Mouse (Mus musculus): ENCODE measurements around the gene Atg7.

The Atg7 gene

GRCm38 (mm10) chr6:114875018-114875558, 232.2 kb downstream of the Atg7 start:
- in situ Hi-C loops (cut with MseI, MboI) = no loop called here

- in situ Hi-C loops (cut with MseI, MboI) = no loop called here
Observed at GRCm38 (mm10) chr6:114876033-114876432, 233.1 kb downstream of the Atg7 start.

- in situ Hi-C loops (cut with MseI, MboI) = no loop called here
Observed at GRCm38 (mm10) chr6:114876546-114876945, 233.6 kb downstream of the Atg7 start.

- in situ Hi-C loops (cut with MseI, MboI) = no loop called here
Observed at GRCm38 (mm10) chr6:114878841-114879520, 236.1 kb downstream of the Atg7 start.

GRCm38 (mm10) chr6:114880798-114881197, 237.9 kb downstream of the Atg7 start:
- in situ Hi-C loops (cut with MseI, MboI) = no loop called here

- in situ Hi-C loops (cut with MseI, MboI) = no loop called here
Observed at GRCm38 (mm10) chr6:114882212-114882611, 239.3 kb downstream of the Atg7 start.

GRCm38 (mm10) chr6:114882675-114883074, 239.8 kb downstream of the Atg7 start:
- in situ Hi-C loops (cut with MseI, MboI) = no loop called here

GRCm38 (mm10) chr6:114883261-114883740, 240.4 kb downstream of the Atg7 start:
- in situ Hi-C loops (cut with MseI, MboI) = no loop called here

GRCm38 (mm10) chr6:114885129-114885528, 242.2 kb downstream of the Atg7 start:
- in situ Hi-C loops (cut with MseI, MboI) = no loop called here

GRCm38 (mm10) chr6:114886012-114886411, 243.1 kb downstream of the Atg7 start:
- in situ Hi-C loops (cut with MseI, MboI) = no loop called here

- in situ Hi-C loops (cut with MseI, MboI) = no loop called here
Observed at GRCm38 (mm10) chr6:114886504-114887361, 243.8 kb downstream of the Atg7 start.

- in situ Hi-C loops (cut with MseI, MboI) = no loop called here
Observed at GRCm38 (mm10) chr6:114888922-114889321, 246.0 kb downstream of the Atg7 start.

- in situ Hi-C loops (cut with MseI, MboI) = loop anchor here in 1 of 2 experiments (10.0 kb wide), 1 partner anchor 155 kb away; no protein-coding TSS in a partner anchor
Observed at GRCm38 (mm10) chr6:114889971-114890370, 247.1 kb downstream of the Atg7 start.

GRCm38 (mm10) chr6:114890411-114891115, 247.7 kb downstream of the Atg7 start:
- in situ Hi-C loops (cut with MseI, MboI) = loop anchor here in 1 of 2 experiments (10.0 kb wide), 1 partner anchor 156 kb away; no protein-coding TSS in a partner anchor

GRCm38 (mm10) chr6:114891272-114891671, 248.4 kb downstream of the Atg7 start:
- in situ Hi-C loops (cut with MseI, MboI) = loop anchor here in 1 of 2 experiments (10.0 kb wide), 1 partner anchor 156 kb away; no protein-coding TSS in a partner anchor

- in situ Hi-C loops (cut with MseI, MboI) = loop anchor here in 1 of 2 experiments (10.0 kb wide), 1 partner anchor 157 kb away; no protein-coding TSS in a partner anchor
Observed at GRCm38 (mm10) chr6:114891771-114892170, 248.9 kb downstream of the Atg7 start.

- in situ Hi-C loops (cut with MseI, MboI) = loop anchor here in 1 of 2 experiments (10.0 kb wide), 1 partner anchor 158 kb away; no protein-coding TSS in a partner anchor
Observed at GRCm38 (mm10) chr6:114892363-114892762, 249.5 kb downstream of the Atg7 start.

GRCm38 (mm10) chr6:114893427-114894209, 250.7 kb downstream of the Atg7 start:
- in situ Hi-C loops (cut with MseI, MboI) = loop anchor here in 1 of 2 experiments (10.0 kb wide), 1 partner anchor 159 kb away; no protein-coding TSS in a partner anchor

GRCm38 (mm10) chr6:114894548-114895106, 251.7 kb downstream of the Atg7 start:
- in situ Hi-C loops (cut with MseI, MboI) = loop anchor here in 1 of 2 experiments (10.0 kb wide), 1 partner anchor 160 kb away; no protein-coding TSS in a partner anchor

GRCm38 (mm10) chr6:114895191-114895590, 252.3 kb downstream of the Atg7 start:
- in situ Hi-C loops (cut with MseI, MboI) = loop anchor here in 1 of 2 experiments (10.0 kb wide), 1 partner anchor 160 kb away; no protein-coding TSS in a partner anchor

Data from mouse trophoblast stem cell (cell line).